Mouse (Mus musculus) hindbrain, embryonic 10.5 days (tissue): ENCODE results near the gene Fam193a. TPM values are rescaled to one million over a fixed set of nuclear protein-coding genes. Genes with fewer than 3 reads are reported as not detected.

Source experiments
- DNase-seq: peaks from one replicate; pipeline ENCODE4 v3.0.0-alpha.2; 2017; ENCODE audit warnings: low spot score
- H3K27ac ChIP-seq: fragments of 300-500 bp; sonication (generic); 2 replicates; pipeline ENCODE4 v1.5.1; 2016; ENCODE audit warnings: mild to moderate bottlenecking, moderate library complexity
- H3K27me3 ChIP-seq: fragments of 300-500 bp; sonication (generic); 2 replicates; pipeline ENCODE4 v1.6.1; 2016; ENCODE audit warnings: mild to moderate bottlenecking; ENCODE audit not compliant: poor library complexity, insufficient read depth, severe bottlenecking
- H3K36me3 ChIP-seq: fragments of 300-500 bp; sonication (generic); 2 replicates; pipeline ENCODE4 v1.6.1; 2016; ENCODE audit warnings: mild to moderate bottlenecking, moderate library complexity
- H3K4me1 ChIP-seq: fragments of 300-500 bp; sonication (generic); replicated peaks from 2 replicates; pipeline ENCODE4 v1.6.1; 2016; ENCODE audit warnings: mild to moderate bottlenecking
- H3K4me3 ChIP-seq: fragments of 300-500 bp; sonication (generic); 2 replicates; pipeline ENCODE4 v1.5.1; 2016; ENCODE audit warnings: mild to moderate bottlenecking, moderate library complexity
- H3K9me3 ChIP-seq: fragments of 300-500 bp; sonication (generic); 2 replicates; pipeline ENCODE4 v1.6.1; 2016; ENCODE audit warnings: mild to moderate bottlenecking, moderate library complexity
- WGBS: fragments of 180-500 bp; shearing (Covaris S2); methylation state at CpG from one replicate; pipeline ENCODE4 v1.1.7; 2016; 5-methylcytosine and 5-hydroxymethylcytosine counted together
- polyA plus RNA-seq: library from polyadenylated mRNA; unstranded; fragments of >200 nt; fragmentation: Nextera tagmentation; extraction: Ambion mirVana; gene quantifications from 2 replicates; pipeline ENCODE4 v1.2.1, GENCODE M21; 2016

The Fam193a gene
- polyA plus RNA-seq = 13.2 and 13.3 TPM in 2 replicates

DNA sequence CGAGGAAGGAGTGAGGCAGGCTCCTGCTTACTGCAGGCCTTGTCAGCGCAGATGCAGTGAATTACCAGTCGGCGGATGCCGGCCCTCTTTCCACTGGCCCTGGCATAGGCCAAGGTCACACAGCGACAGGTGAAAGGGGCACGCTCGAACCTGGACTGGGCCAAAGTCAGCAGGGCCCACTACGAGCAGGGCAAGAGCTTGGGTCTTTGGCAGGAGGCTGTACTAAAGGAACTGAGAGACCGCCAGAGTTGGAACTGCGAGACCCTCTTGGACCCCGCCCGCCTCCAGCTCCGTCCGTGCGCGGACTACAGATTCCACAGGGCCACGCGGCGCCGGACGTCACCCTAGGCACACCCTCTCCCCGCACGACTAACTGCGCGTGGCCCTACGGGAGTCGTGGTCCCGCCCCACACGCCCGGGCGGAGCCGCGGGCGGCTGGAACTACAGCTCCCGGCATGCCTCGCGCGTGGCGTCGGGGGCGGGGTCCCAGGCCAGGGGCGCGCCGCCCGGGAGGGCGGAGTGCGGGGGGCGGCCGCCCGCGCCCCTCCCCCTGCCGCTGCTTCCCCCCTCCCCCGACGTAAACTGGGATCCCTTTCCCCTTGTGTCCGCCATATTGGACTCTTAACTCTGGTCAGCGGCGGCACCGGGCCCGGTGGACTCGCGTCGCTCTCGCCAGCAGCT is at the start of gene Fam193a:
Gene Fam193a, plus strand, starts transcription at position 593 of the 681 bp plus-strand sequence.
- WGBS = under 1% methylated on average over 58 of the region's 64 CpGs
- no peaks in the 10 kb centered on the region for H3K9me3 ChIP-seq
- H3K27me3 ChIP-seq = no peaks in the 10 kb centered on the region
- peak; percentile 96 for DNase-seq
- peak within 1 kb of the TSS; percentile 92 for H3K4me3 ChIP-seq
- peaks cover 16% of the 10 kb centered on the region for H3K36me3 ChIP-seq
- H3K27ac ChIP-seq = peak within 1 kb of the TSS; percentile 86
- H3K4me1 ChIP-seq = peaks cover 31% of the 10 kb centered on the region

DNA sequence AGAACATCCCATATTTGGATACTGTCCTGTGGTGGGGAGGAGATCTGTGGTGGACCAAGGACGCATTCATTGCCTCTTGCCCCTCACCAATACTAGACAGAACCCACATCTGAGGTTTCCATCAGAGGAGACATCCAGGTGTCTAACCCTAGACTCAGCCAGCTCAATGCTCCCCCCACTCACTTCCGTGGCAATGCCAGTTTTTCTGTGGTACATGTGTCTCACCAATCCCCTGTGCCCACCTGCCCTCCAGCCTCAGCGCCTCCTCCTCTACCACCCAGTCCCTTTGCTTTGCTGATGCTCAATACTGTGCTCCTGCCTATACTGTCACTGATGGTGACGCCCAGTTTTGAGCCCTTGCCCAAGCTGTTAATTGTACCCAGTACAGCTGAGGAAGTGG is 48.5 kb upstream of the Fam193a start:
- Histone ChIP-seq H3K27ac (no peak overlapping the region), H3K4me1 (peaks cover 3% of the 10 kb centered on the region), H3K4me3 (no peak overlapping the region), H3K9me3 (no peaks in the 10 kb centered on the region), H3K27me3 (no peaks in the 10 kb centered on the region), H3K36me3 (no peaks in the 10 kb centered on the region)
- DNase-seq = no peak
- 83% methylated on average over 4 of the region's 4 CpGs for WGBS

DNA sequence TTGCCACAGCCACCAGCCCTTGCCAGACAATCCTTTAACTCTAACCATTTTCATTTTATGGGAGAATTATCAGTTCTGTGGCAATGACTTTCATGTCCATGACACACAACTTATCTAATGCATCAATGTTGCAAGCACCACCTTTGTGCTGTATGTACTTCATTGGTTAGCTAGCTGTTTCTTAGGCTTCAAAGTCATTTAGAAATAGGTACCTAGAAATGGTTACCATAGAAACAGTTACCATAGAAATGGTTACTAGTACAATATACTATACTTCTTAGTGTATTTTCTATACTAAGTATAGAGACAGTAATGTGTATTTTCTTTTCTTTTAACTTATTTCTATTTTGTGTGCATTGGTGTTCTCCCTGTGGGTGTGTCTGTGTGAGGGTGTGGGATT is 44.4 kb upstream of the Fam193a start:
- Histone ChIP-seq H3K4me1 (peaks cover 14% of the 10 kb centered on the region), H3K9me3 (0 out of 2 replicates have a peak, but pooled peaks cover 1% of the 10 kb centered on the region), H3K27me3 (peaks cover 3% of the 10 kb centered on the region; the same call in 1 of the 2 replicates), H3K4me3 (no peak overlapping the region), H3K36me3 (no peaks in the 10 kb centered on the region), H3K27ac (no peak overlapping the region)
- DNase-seq = no peak

DNA sequence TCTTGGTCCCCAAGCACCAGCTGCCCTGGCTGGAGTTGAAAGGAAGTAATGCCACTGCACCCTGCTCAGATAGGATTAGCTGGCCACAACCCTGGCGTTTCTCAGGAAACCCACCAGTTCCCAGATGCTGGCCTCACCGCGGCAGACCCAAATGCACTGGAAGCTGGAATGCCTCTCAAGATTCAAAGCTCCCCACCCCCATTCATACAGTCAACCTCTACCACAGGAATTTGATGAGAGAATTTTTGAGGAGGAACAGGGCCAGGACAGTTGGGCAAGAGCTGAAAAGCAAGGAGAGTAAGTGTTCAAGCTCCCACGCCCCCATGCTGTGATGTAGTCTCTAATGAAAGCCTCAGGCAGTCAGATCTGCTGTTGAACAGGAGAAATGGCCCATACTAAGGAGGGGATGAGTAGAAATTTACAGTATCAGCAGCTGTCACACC is 43.5 kb upstream of the Fam193a start:
- peak; percentile 7 for DNase-seq
- H3K27ac ChIP-seq = peak overlapping the region; percentile 88; the same call in 1 of the 2 replicates
- peaks cover 14% of the 10 kb centered on the region for H3K4me1 ChIP-seq
- WGBS = 32% methylated on average over 4 of the region's 4 CpGs
- H3K4me3 ChIP-seq = peak overlapping the region; percentile 46; the same call in 1 of the 2 replicates
- peaks cover 3% of the 10 kb centered on the region; the same call in 1 of the 2 replicates for H3K27me3 ChIP-seq
- H3K36me3 ChIP-seq = no peaks in the 10 kb centered on the region
- H3K9me3 ChIP-seq = 0 out of 2 replicates have a peak, but pooled peaks cover 3% of the 10 kb centered on the region

DNA sequence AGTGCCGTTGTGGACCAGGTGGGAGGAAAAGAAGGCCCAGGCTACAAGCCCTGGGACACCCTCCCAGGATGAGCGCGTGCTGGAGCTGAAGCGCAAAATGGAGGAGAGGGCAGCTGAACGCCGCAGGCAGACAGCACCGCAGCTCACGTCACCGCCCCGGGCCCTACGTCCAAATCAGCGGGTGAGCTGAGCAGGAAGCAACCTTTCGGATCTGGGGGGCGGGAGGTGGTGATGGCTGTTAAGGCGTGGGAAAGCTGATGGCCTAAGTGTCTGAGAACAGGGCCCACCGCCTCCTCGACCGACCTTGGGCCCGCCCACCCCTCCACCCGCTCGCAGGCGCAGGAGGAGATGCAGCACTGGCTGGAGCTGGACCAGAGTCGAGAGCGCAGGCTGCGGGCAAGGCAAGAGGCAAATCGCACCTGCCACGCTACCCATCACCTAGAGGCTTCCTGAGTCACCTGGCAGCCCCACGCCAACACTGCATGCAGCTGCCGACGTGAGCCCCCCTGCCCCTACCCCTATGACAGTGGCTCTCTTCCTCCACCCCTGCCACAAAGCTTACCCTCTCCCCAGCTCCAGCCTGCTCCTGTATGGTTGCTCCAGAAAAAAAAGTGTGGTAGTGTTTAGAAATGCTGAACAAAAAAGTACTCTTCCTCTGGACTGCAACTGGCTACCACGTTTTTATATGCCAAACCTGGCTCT is 42.7 kb upstream of the Fam193a start:
- peak; percentile 58 for DNase-seq
- Histone ChIP-seq H3K9me3 (0 out of 2 replicates have a peak, but pooled peaks cover 3% of the 10 kb centered on the region), H3K4me3 (peak overlapping the region; percentile 46), H3K27me3 (peaks cover 3% of the 10 kb centered on the region; the same call in 1 of the 2 replicates), H3K4me1 (peaks cover 14% of the 10 kb centered on the region), H3K27ac (peak overlapping the region; percentile 88), H3K36me3 (no peaks in the 10 kb centered on the region)
- 16% methylated on average over 31 of the region's 31 CpGs for WGBS

DNA sequence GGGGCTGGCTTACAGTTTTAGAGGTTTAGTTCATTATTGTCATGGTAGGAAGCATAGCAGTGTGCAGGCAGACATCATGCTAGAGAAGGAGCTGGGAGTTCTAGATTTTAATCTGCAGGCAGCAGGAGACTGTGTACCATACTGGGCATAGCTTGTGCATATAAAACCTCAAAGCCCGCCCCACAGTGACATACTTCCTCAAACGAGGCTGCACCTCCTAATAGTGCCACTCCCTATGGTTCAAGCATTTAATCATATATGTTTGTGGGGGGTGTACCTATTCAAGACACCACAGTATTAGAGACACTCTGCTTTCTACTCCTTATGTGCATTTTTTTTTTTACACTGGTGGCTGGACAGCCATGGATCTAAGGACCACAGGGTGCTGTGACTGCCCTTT is 39.6 kb upstream of the Fam193a start:
- peaks cover 15% of the 10 kb centered on the region for H3K4me1 ChIP-seq
- DNase-seq = no peak
- H3K27me3 ChIP-seq = peaks cover 3% of the 10 kb centered on the region; the same call in 1 of the 2 replicates
- H3K36me3 ChIP-seq = no peaks in the 10 kb centered on the region
- no peak overlapping the region for H3K27ac ChIP-seq
- 90% methylated on average over 2 of the region's 2 CpGs for WGBS
- 0 out of 2 replicates have a peak, but pooled peaks cover 3% of the 10 kb centered on the region for H3K9me3 ChIP-seq
- H3K4me3 ChIP-seq = no peak overlapping the region

DNA sequence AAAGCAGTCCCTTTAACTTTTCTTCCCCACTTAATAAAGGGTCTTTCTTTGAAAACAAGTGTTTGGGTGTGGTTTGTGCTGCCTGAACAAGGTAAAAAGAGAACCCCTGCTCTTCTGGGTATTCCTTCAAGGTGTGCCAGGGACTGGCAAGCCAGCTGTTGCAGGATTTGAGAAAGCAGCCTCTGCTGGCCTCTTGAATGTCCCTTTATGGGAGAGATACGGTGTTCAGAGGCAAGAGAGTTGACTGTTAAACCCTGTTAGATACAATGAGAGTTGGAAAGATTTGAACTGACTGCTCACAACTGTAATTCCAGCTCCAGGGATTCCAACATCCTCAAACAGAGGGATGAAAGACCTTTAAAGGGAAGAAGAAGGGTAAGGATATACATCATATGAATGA is 35.7 kb upstream of the Fam193a start:
- peaks cover 10% of the 10 kb centered on the region for H3K36me3 ChIP-seq
- H3K4me1 ChIP-seq = peaks cover 22% of the 10 kb centered on the region
- H3K27ac ChIP-seq = no peak overlapping the region
- H3K27me3 ChIP-seq = no peaks in the 10 kb centered on the region
- WGBS = 89% methylated on average over 1 of the region's 1 CpGs
- H3K4me3 ChIP-seq = no peak overlapping the region
- H3K9me3 ChIP-seq = 0 out of 2 replicates have a peak, but pooled peaks cover 3% of the 10 kb centered on the region
- no peak for DNase-seq

DNA sequence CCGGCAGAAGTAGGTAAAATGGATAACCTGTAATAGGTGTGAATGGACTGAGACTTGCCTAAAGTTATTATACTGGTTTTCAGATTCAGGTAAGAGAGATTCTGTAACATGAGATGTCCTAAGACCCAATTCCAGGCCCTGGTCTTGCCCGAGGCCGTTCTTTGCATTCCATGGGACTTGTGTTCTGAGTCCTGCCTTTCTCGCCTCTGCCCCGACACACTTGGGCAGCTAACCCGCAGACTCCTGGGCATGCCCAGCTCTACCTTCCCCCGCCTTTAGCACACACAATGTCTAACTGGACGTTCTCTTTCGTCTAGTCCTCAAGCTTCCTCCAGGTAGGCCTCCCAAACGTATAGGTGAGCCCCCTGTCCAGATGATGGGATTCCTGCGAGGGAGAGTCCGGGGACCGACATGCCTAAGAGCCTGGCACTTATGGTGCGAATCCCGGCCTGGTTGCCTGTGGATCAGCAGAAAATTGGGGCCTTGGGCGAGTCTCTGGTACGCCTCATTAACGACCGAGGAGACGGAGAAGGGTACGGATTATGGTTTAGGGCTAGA is 34.1 kb upstream of the Fam193a start:
- peak overlapping the region; percentile 98 for H3K4me3 ChIP-seq
- 2% methylated on average over 21 of the region's 21 CpGs for whole genome bisulfite sequencing
- H3K36me3 ChIP-seq = peaks cover 21% of the 10 kb centered on the region
- no peak for DNase-seq
- peaks cover 22% of the 10 kb centered on the region for H3K4me1 ChIP-seq
- H3K9me3 ChIP-seq = no peaks in the 10 kb centered on the region
- H3K27me3 ChIP-seq = no peaks in the 10 kb centered on the region
- H3K27ac ChIP-seq = peak overlapping the region; percentile 98

DNA sequence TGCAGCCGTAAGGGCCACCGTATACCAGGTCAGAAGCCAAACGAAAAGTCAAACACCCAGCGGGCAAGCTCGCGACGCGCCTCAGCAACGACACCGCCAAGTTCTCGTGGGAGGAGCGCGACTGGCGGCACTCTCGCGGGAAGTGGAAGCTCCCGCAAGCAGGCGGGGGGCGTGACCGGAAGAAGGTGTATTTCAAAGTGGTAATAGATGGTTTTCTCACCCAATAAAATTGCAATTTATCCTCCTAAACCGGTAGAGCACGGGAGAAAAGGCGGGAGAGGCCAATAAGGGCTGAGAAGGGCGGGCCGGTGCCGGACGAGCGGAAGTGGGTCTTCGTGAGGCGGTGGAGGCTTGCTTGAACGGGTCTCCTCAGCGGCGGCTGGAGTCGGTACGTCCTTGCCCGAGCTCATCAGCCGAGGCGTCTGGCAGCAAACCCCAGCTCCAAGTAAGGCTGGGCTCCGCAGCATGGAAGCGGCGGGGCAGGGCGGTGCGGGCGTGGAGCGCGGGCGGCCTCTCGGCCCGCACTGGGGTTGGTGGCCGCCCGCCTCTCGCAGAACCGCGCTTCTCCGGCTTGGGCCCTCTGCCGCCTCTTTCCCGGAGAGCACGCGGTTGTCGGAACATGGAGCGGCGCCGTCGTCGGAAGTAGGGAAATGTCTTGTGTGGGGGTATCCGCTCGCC is 33.5 kb upstream of the Fam193a start, which contains the start of gene Rnf4:
Gene Rnf4, plus strand, starts transcription at position 193 of the 678 bp plus-strand sequence.
- peak within 1 kb of the TSS; percentile 98 for H3K4me3 ChIP-seq
- no peaks in the 10 kb centered on the region for H3K27me3 ChIP-seq
- peak; percentile 97 for DNase-seq
- peaks cover 22% of the 10 kb centered on the region for H3K4me1 ChIP-seq
- H3K27ac ChIP-seq = peak within 1 kb of the TSS; percentile 98
- H3K36me3 ChIP-seq = peaks cover 21% of the 10 kb centered on the region
- WGBS = under 1% methylated on average over 67 of the region's 67 CpGs
- H3K9me3 ChIP-seq = no peaks in the 10 kb centered on the region

DNA sequence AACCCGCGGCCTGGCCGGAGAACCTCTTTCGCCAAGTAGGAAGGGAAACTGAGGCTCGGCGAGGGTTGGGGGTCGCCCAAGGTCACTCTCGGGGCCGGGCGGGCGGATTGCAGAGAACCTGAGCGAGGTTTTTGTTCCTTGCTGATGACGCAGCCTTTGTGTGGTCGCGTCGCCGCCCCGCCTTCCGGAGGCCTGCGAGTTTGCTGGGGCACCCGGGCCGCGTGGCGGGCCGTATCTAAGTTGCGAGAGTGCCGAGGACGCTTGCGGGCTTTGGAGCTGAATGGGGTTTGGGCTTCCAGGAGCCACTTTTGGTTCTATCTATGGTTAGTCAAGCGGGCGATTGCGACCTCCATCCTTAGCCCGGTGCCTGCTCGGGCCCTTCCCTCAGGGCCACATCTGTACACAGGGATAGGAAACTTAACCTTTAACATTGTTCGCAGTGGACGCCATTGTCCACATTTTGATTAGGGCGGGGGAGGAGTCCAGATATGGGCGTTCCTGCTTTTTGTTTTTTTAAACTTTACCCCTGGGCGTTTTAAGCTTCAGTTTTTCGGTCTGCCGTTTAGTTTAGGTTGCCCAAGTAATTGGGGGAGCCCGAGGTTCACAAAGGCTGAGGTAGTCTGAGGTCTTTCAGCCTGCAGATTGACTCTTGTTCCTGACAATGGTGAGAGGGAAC is 32.8 kb upstream of the Fam193a start:
- WGBS = under 1% methylated on average over 42 of the region's 42 CpGs
- H3K9me3 ChIP-seq = no peaks in the 10 kb centered on the region
- H3K27me3 ChIP-seq = no peaks in the 10 kb centered on the region
- H3K4me1 ChIP-seq = peaks cover 22% of the 10 kb centered on the region
- peak overlapping the region; percentile 98 for H3K4me3 ChIP-seq
- H3K36me3 ChIP-seq = peaks cover 21% of the 10 kb centered on the region
- peak; percentile 77 for DNase-seq
- peak overlapping the region; percentile 98 for H3K27ac ChIP-seq

DNA sequence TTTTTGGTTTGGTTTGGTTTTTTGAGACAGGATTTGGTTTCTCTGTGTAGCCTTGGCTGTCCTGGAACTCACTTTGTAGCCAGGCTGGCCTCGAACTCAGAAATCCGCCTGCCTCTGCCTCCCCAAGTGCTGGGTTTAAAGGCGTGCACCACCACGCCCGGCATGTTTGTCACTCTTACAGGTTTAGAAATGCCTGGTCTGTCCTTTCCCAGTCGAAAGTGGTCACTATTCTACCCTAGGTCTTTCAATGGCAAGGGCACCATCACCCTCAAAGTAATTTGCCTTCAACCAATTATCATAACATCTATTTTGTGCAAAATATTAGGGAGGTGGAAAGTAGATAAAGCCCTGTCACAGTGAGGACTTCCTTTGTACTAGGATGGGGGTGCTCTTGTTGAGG is 29.5 kb upstream of the Fam193a start:
- DNase-seq = no peak
- H3K36me3 ChIP-seq = peaks cover 51% of the 10 kb centered on the region
- no peaks in the 10 kb centered on the region for H3K9me3 ChIP-seq
- no peak overlapping the region for H3K4me3 ChIP-seq
- H3K27me3 ChIP-seq = no peaks in the 10 kb centered on the region
- WGBS = 94% methylated on average over 6 of the region's 6 CpGs
- peaks cover 19% of the 10 kb centered on the region for H3K4me1 ChIP-seq
- H3K27ac ChIP-seq = no peak overlapping the region

DNA sequence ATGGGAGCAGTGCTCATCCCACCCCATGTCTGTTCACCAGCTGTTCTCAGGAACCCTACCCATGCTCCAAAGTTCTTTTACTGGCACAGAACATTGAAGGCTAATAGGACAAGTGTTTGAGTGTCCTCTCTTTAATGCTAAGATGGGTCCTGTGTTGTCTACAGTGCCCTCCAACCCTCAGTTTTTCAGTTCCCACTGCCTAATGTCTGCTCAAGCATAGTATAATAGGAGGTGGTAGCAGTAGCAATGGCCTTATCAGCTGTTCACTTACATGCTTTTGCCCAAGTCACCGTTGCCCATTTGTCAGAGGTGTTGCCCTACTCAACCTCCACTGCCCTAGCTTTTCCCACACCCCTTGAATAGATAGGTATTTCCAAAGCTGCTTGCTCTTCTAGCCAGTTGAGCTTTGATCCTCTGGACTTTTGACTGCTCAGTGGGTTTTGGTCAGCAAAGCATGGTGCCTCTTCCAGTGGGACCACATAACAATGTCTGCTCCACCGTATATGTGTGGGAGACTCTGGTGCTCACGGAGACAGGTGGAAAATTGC is 17.6 kb upstream of the Fam193a start:
- no peak for DNase-seq
- no peak overlapping the region for H3K27ac ChIP-seq
- H3K4me1 ChIP-seq = no peaks in the 10 kb centered on the region
- no peak overlapping the region for H3K4me3 ChIP-seq
- WGBS = 94% methylated on average over 3 of the region's 3 CpGs
- H3K9me3 ChIP-seq = no peaks in the 10 kb centered on the region
- no peaks in the 10 kb centered on the region for H3K27me3 ChIP-seq
- peaks cover 100% of the 10 kb centered on the region for H3K36me3 ChIP-seq
